Comparison of ENCODE assay signal across 26 mouse cellular contexts in the genomic region with DNA sequence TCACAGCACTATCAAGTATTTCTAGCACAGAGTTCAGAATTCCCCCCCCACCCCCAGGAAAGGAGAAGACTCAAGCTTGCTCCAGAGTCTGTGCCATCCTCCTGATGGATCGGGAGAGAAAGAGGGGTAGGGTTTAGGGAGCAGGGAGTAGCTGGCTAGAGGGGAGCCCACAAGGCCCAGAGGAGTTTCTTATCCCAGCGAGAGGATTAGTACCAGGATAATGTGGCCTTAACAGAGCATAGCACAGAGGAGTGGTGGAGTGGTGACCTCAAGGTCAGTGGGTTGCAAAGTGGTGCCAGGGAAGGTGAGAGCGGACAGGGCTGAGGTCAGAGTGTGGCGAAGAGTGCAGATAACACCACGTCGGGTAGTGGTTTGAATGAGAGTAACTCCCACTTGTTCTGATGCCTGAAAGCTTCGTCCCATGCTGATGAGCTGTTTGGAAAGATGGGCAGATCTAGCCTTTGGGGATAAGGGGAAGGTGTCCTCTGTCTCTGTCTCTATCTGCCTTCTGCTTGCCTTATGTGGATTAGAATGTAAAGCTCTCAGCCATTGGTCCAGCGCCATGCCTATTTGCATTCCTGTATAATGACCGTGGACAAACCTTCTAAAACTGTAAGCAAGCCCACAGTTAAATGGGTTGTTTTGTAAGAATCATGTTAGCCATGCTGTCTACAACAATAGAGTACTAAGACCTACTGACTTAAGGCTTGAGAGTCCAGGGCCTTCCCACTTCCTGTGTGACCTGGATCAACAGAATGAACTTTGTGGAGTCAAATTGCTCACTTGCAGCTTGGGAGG. TPM values are rescaled to one million over a fixed set of nuclear protein-coding genes. Genes with fewer than 3 reads are reported as not detected.
DNase-seq lines count a peak whose midpoint lies in the region; ATAC-seq and TF ChIP-seq lines count a peak whose summit lies in the region.
"Had no signal": no experiment of that assay in that cellular context is flagged by ENCODE, and none has a peak within 500 bp of the region (broad histone marks: within the 10 kb centered on the region; RNA-seq: fewer than 3 reads in every experiment).

No protein-coding gene starts in this region.

- peaks cover 46% of the 10 kb centered on the region for H3K4me1 ChIP-seq in heart, postnatal 0 days (ENCODE audit: control insufficient read depth, insufficient read depth)
- no peaks in the 10 kb centered on the region for H3K4me1 ChIP-seq in midbrain, embryonic 15.5 days
- H3K4me1 ChIP-seq in midbrain, embryonic 10.5 days = peaks cover 13% of the 10 kb centered on the region
- H3K4me1 ChIP-seq: liver, embryonic 13.5 days had no signal

- no peak overlapping the region for H3K4me3 ChIP-seq in heart, postnatal 0 days (ENCODE audit: low read depth, low read length)
- no peak overlapping the region for H3K4me3 ChIP-seq in midbrain, embryonic 15.5 days
- H3K4me3 ChIP-seq in midbrain, embryonic 10.5 days = no peak overlapping the region
- H3K4me3 ChIP-seq: hindbrain, embryonic 13.5 days; liver, embryonic 13.5 days had no signal

- intact Hi-C loops in heart, postnatal 36 days (cut with DNase I) = loop anchor here (2.0 kb wide), 1 partner anchor 37 kb away; no protein-coding TSS in a partner anchor
- intact Hi-C loops in heart, postnatal 14 days (cut with DNase I) = loop anchor here (5.0 kb wide), 1 partner anchor 34 kb away; no protein-coding TSS in a partner anchor

- WGBS in heart, postnatal 0 days = 51% methylated on average over 9 of the region's 9 CpGs
- WGBS in midbrain, embryonic 15.5 days = 60% methylated on average over 9 of the region's 9 CpGs
- 57% methylated on average over 9 of the region's 9 CpGs for WGBS in midbrain, embryonic 10.5 days

- H3K9ac ChIP-seq in heart, postnatal 0 days (replicated peaks; ENCODE audit: low read depth, low read length) = no peak overlapping the region
- H3K9ac ChIP-seq in midbrain, embryonic 15.5 days = no peak overlapping the region
- H3K9ac ChIP-seq: forebrain, postnatal 0 days; hindbrain, embryonic 13.5 days; liver, embryonic 13.5 days had no signal

- H3K36me3 ChIP-seq in heart, postnatal 0 days (replicated peaks; ENCODE audit: control insufficient read depth, insufficient read depth, low read length) = no peaks in the 10 kb centered on the region
- no peaks in the 10 kb centered on the region for H3K36me3 ChIP-seq in midbrain, embryonic 15.5 days (replicated peaks)
- H3K36me3 ChIP-seq in midbrain, embryonic 10.5 days = no peaks in the 10 kb centered on the region
- H3K36me3 ChIP-seq: hindbrain, embryonic 13.5 days; liver, embryonic 13.5 days had no signal

- no peak for TF ChIP-seq CTCF in heart, postnatal 0 days (IDR thresholded peaks at IDR 0.05; ENCODE audit: low read depth)

- peak; percentile 40; the same call in 1 of the 2 replicates for ATAC-seq in heart, postnatal 0 days (ENCODE audit: insufficient read depth, low read depth)
- 0 out of 2 replicates have a peak, but pooled peaks have one; percentile 24 for ATAC-seq in midbrain, embryonic 15.5 days (replicated peaks)
- ATAC-seq: activated CD4-positive, CD25-positive, alpha-beta regulatory T cell, adult 4 months; forebrain, postnatal 0 days had no signal

- H3K27me3 ChIP-seq in heart, postnatal 0 days (ENCODE audit: control insufficient read depth, insufficient read depth, low read length) = no peaks in the 10 kb centered on the region
- no peaks in the 10 kb centered on the region for H3K27me3 ChIP-seq in midbrain, embryonic 15.5 days (replicated peaks)
- no peaks in the 10 kb centered on the region for H3K27me3 ChIP-seq in midbrain, embryonic 10.5 days (ENCODE audit: low read depth, poor library complexity, severe bottlenecking)
- H3K27me3 ChIP-seq: hindbrain, embryonic 13.5 days; liver, embryonic 13.5 days had no signal

- DNase-seq in heart, adult 11 months = peak; percentile 89
- no peak for DNase-seq in heart, postnatal 36 days
- no peak for DNase-seq in heart, postnatal 0 days (ENCODE audit: low spot score)
- no peak for DNase-seq in heart, postnatal 14 days
- DNase-seq in midbrain, embryonic 10.5 days (ENCODE audit: low spot score) = no peak
- peak; percentile 8 for DNase-seq in yolk sac, embryonic 10.5 days (ENCODE audit: low spot score)
- DNase-seq in layer of hippocampus, postnatal 36 days = no peak
- DNase-seq: adrenal gland, adult 8-10 months; cerebellum, adult 18-20 months; cerebellum, postnatal 36 days; forebrain, postnatal 0 days; gastrocnemius, postnatal 36 days; heart, postnatal 10 days; kidney, adult 11 months; kidney, postnatal 10 days; liver, embryonic 13.5 days; lung, adult 2 months; lung, postnatal 14 days; midbrain, embryonic 14.5 days; right cerebral cortex, postnatal 4 days; thymus, adult 18-20 months; thymus, postnatal 36 days had no signal

- TF ChIP-seq EP300 in heart, postnatal 0 days (IDR thresholded peaks at IDR 0.05; ENCODE audit: low read depth) = no peak

- H3K4me2 ChIP-seq in heart, postnatal 0 days (ENCODE audit: low read depth, low read length) = no peak overlapping the region
- no peak overlapping the region for H3K4me2 ChIP-seq in midbrain, embryonic 15.5 days
- H3K4me2 ChIP-seq: hindbrain, embryonic 13.5 days; liver, embryonic 13.5 days had no signal

- H3K27ac ChIP-seq in heart, postnatal 0 days (ENCODE audit: low read depth) = no peak overlapping the region
- H3K27ac ChIP-seq in midbrain, embryonic 15.5 days = no peak overlapping the region
- no peak overlapping the region for H3K27ac ChIP-seq in midbrain, embryonic 10.5 days (replicated peaks)
- H3K27ac ChIP-seq: hindbrain, embryonic 13.5 days; liver, embryonic 13.5 days had no signal

- no peaks in the 10 kb centered on the region for H3K9me3 ChIP-seq in heart, postnatal 0 days (replicated peaks; ENCODE audit: control insufficient read depth, low read length)
- no peaks in the 10 kb centered on the region for H3K9me3 ChIP-seq in midbrain, embryonic 15.5 days
- no peaks in the 10 kb centered on the region for H3K9me3 ChIP-seq in midbrain, embryonic 10.5 days (replicated peaks)
- H3K9me3 ChIP-seq: hindbrain, embryonic 13.5 days; liver, embryonic 13.5 days had no signal

RNA-seq across cellular contexts. Expression of a gene that starts 38.7 kb away (rescaled TPM):
- 10 to 100 TPM; 56.0 to 58.2 TPM for total RNA-seq in heart, postnatal 36 days (2021)
- 50.4 and 53.8 TPM in 2 replicates for total RNA-seq in heart, postnatal 0 days (2014; rRNA removed; ENCODE audit: low replicate concordance)
- polyA plus RNA-seq in heart, postnatal 0 days (2015; fragmentation: Nextera tagmentation; extraction: Ambion mirVana) = 12.5 and 12.7 TPM in 2 replicates
- 10 to 100 TPM; 53.4 to 54.8 TPM for total RNA-seq in heart, postnatal 14 days (2021)
- 4.2 and 4.5 TPM in 2 replicates for polyA plus RNA-seq in midbrain, embryonic 15.5 days (2015; fragmentation: Nextera tagmentation; extraction: Ambion mirVana)
- polyA plus RNA-seq in midbrain, embryonic 10.5 days (2016; fragmentation: Nextera tagmentation; extraction: Ambion mirVana) = 3.3 and 3.8 TPM in 2 replicates
- total RNA-seq in layer of hippocampus, postnatal 36 days (2021) = 10 to 100 TPM; 11.3 to 13.0 TPM
- total RNA-seq: megakaryocyte progenitor cell, adult 5-6 weeks had no signal

Comparison
In these comparisons a context has a peak if more than half of its experiments do, and no peak if none do; other contexts are left out.
1. DNase-seq: peak in heart, adult 11 months (single experiment) and yolk sac, embryonic 10.5 days (single experiment); none in heart, postnatal 36 days (0 of 2), heart, postnatal 0 days (single experiment), heart, postnatal 14 days (0 of 2), midbrain, embryonic 10.5 days (single experiment) and layer of hippocampus, postnatal 36 days (0 of 2).